Mouse (Mus musculus): Measurements from ENCODE around the gene Chst12. TPM values are rescaled to one million over a fixed set of nuclear protein-coding genes. Genes with fewer than 3 reads are reported as not detected.

Chst12 gene
- polyA plus RNA-seq (2017; shearing (Covaris generic)) = 10.7 TPM

GRCm38 (mm10) chr5:140505208-140505780 is at the start of gene Chst12:
Gene Chst12 (plus strand): TSS chr5:140505550.

GRCm38 (mm10) chr5:140564896-140565295 is 59.5 kb downstream of the Chst12 start, which contains the start of gene Grifin:
Gene Grifin (minus strand): TSS chr5:140565071.

Other genes starting within 250 kb of the Chst12 start
- 20.0 TPM for gene Mad1l1, start 184.0 kb upstream of the Chst12 start, polyA plus RNA-seq (2017; shearing (Covaris generic))
- 6.4 TPM for gene Nudt1, start 183.9 kb upstream of the Chst12 start, polyA plus RNA-seq (2017; shearing (Covaris generic))
- 1.6 TPM for gene Mrm2, start 173.7 kb upstream of the Chst12 start, polyA plus RNA-seq (2017; shearing (Covaris generic))
- 4.9 TPM for gene Snx8, start 116.3 kb upstream of the Chst12 start, polyA plus RNA-seq (2017; shearing (Covaris generic))
- 166 TPM for gene Eif3b, start 86.2 kb upstream of the Chst12 start, polyA plus RNA-seq (2017; shearing (Covaris generic))
- not detected for gene Gm4869, start 59.9 kb upstream of the Chst12 start, polyA plus RNA-seq (2017; shearing (Covaris generic))
- gene Grifin, start 59.5 kb downstream of the Chst12 start, polyA plus RNA-seq (2017; shearing (Covaris generic)) = 1.3 TPM
- 88.4 TPM for gene Lfng, start 101.8 kb downstream of the Chst12 start, polyA plus RNA-seq (2017; shearing (Covaris generic))
- gene Ttyh3, start 143.5 kb downstream of the Chst12 start, polyA plus RNA-seq (2017; shearing (Covaris generic)) = 6.9 TPM
- 29.5 TPM for gene Iqce, start 196.8 kb downstream of the Chst12 start, polyA plus RNA-seq (2017; shearing (Covaris generic))
- gene Brat1, start 199.5 kb downstream of the Chst12 start, polyA plus RNA-seq (2017; shearing (Covaris generic)) = 14.3 TPM
- 1.5 TPM for gene Amz1, start 218.6 kb downstream of the Chst12 start, polyA plus RNA-seq (2017; shearing (Covaris generic))

Measured in effector memory CD4-positive, alpha-beta T cell, adult 7 months (primary cell).